Mouse (Mus musculus) lung, embryonic 15.5 days (tissue): Measurements from ENCODE around the gene Gas7. TPM values are rescaled to one million over a fixed set of nuclear protein-coding genes. Genes with fewer than 3 reads are reported as not detected.
A peak's percentile ranks its signal among the peaks of the same experiment; 100 is the strongest.

Source experiments
- ATAC-seq: fragments of 200-750 bp; cut with Nextera tagmentation; 2 replicates; pipeline ENCODE4 v1.8.0; 2017; ENCODE audit warnings: moderate number of reproducible peaks, borderline replicate concordance; ENCODE audit not compliant: low FRiP score, low TSS enrichment; ENCODE audit errors: extremely low read depth
- H3K27ac ChIP-seq: fragments of 300-500 bp; sonication (generic); 2 replicates; pipeline ENCODE4 v1.5.1; 2015; ENCODE audit warnings: moderate library complexity, mild to moderate bottlenecking, inconsistent platforms
- H3K27me3 ChIP-seq: fragments of 300-500 bp; sonication (generic); 2 replicates; pipeline ENCODE4 v1.6.1; 2015; ENCODE audit warnings: inconsistent platforms
- H3K36me3 ChIP-seq: fragments of 300-500 bp; sonication (generic); 2 replicates; pipeline ENCODE4 v1.6.1; 2015; ENCODE audit warnings: inconsistent platforms
- H3K4me1 ChIP-seq: fragments of 300-500 bp; sonication (generic); 2 replicates; pipeline ENCODE4 v1.6.1; 2015; ENCODE audit warnings: inconsistent platforms
- H3K4me2 ChIP-seq: fragments of 300-500 bp; sonication (generic); 2 replicates; pipeline ENCODE4 v1.6.1; 2015; ENCODE audit warnings: inconsistent platforms, mild to moderate bottlenecking, moderate library complexity
- H3K4me3 ChIP-seq: fragments of 300-500 bp; sonication (generic); 2 replicates; pipeline ENCODE4 v1.5.1; 2015; ENCODE audit warnings: mild to moderate bottlenecking, inconsistent platforms
- H3K9ac ChIP-seq: fragments of 300-500 bp; sonication (generic); 2 replicates; pipeline ENCODE4 v1.6.1; 2015; ENCODE audit warnings: inconsistent platforms
- H3K9me3 ChIP-seq: fragments of 300-500 bp; sonication (generic); 2 replicates; pipeline ENCODE4 v1.6.1; 2016; ENCODE audit warnings: inconsistent platforms
- WGBS: fragments of 180-500 bp; shearing (Covaris S2); methylation state at CpG from one replicate; pipeline ENCODE4 v1.1.7; 2015; 5-methylcytosine and 5-hydroxymethylcytosine counted together
- polyA plus RNA-seq: library from polyadenylated mRNA; unstranded; fragments of >200 nt; fragmentation: Nextera tagmentation; extraction: Ambion mirVana; gene quantifications from 2 replicates; pipeline ENCODE4 v1.2.1, GENCODE M21; 2015

The Gas7 gene
- polyA plus RNA-seq, 1 experiment from 2014 or later: 11.7 TPM

- Histone ChIP-seq H3K27ac (no peak overlapping the region), H3K27me3 (no peaks in the 10 kb centered on the region), H3K9me3 (no peaks in the 10 kb centered on the region), H3K4me2 (no peak overlapping the region), H3K4me1 (peaks cover 7% of the 10 kb centered on the region; the same call in 1 of the 2 replicates), H3K4me3 (no peak overlapping the region), H3K9ac (no peak overlapping the region), H3K36me3 (no peaks in the 10 kb centered on the region)
- ATAC-seq: no peak
- whole genome bisulfite sequencing: 80% methylated on average over 8 of the region's 8 CpGs
Measured at GRCm38 (mm10) chr11:67564003-67564637, 108.9 kb downstream of the Gas7 start.

- H3K4me1 ChIP-seq: no peaks in the 10 kb centered on the region; the same call in 1 of the 2 replicates
- 85% methylated on average over 4 of the region's 4 CpGs for WGBS
- no peak overlapping the region for H3K4me2 ChIP-seq
- ATAC-seq: no peak
- H3K4me3 ChIP-seq: no peak overlapping the region
- H3K9me3 ChIP-seq: no peaks in the 10 kb centered on the region
- no peak overlapping the region for H3K9ac ChIP-seq
- no peak overlapping the region for H3K27ac ChIP-seq
- H3K36me3 ChIP-seq: no peaks in the 10 kb centered on the region
- no peaks in the 10 kb centered on the region for H3K27me3 ChIP-seq
Measured at GRCm38 (mm10) chr11:67565512-67565911, 110.3 kb downstream of the Gas7 start.

GRCm38 (mm10) chr11:67566704-67567103 lies 111.5 kb downstream of the Gas7 start:
- 72% methylated on average over 5 of the region's 5 CpGs for WGBS
- Histone ChIP-seq H3K36me3 (no peaks in the 10 kb centered on the region), H3K4me2 (no peak overlapping the region), H3K27me3 (no peaks in the 10 kb centered on the region), H3K4me1 (no peaks in the 10 kb centered on the region; the same call in 1 of the 2 replicates), H3K4me3 (no peak overlapping the region), H3K9me3 (no peaks in the 10 kb centered on the region), H3K27ac (no peak overlapping the region), H3K9ac (no peak overlapping the region)
- no peak for ATAC-seq

GRCm38 (mm10) chr11:67567184-67567583 lies 111.9 kb downstream of the Gas7 start:
- Histone ChIP-seq H3K4me1 (no peaks in the 10 kb centered on the region; the same call in 1 of the 2 replicates), H3K27ac (no peak overlapping the region)
- no peak for ATAC-seq

GRCm38 (mm10) chr11:67567991-67568390 lies 112.8 kb downstream of the Gas7 start:
- WGBS: 87% methylated on average over 4 of the region's 4 CpGs
- Histone ChIP-seq H3K36me3 (no peaks in the 10 kb centered on the region), H3K4me3 (no peak overlapping the region), H3K9ac (no peak overlapping the region), H3K4me2 (no peak overlapping the region), H3K4me1 (no peaks in the 10 kb centered on the region; the same call in 1 of the 2 replicates), H3K27ac (no peak overlapping the region), H3K9me3 (no peaks in the 10 kb centered on the region), H3K27me3 (no peaks in the 10 kb centered on the region)
- ATAC-seq: no peak

More at GRCm38 (mm10) chr11:67567184-67567583, 111.9 kb downstream of the Gas7 start:
- no peaks in the 10 kb centered on the region for H3K36me3 ChIP-seq
- WGBS: 70% methylated on average over 5 of the region's 5 CpGs
- no peak overlapping the region for H3K9ac ChIP-seq
- no peak overlapping the region for H3K4me2 ChIP-seq
- H3K27me3 ChIP-seq: no peaks in the 10 kb centered on the region
- no peak overlapping the region for H3K4me3 ChIP-seq
- no peaks in the 10 kb centered on the region for H3K9me3 ChIP-seq

- Histone ChIP-seq H3K27me3 (no peaks in the 10 kb centered on the region), H3K4me3 (no peak overlapping the region), H3K4me2 (no peak overlapping the region), H3K36me3 (no peaks in the 10 kb centered on the region), H3K27ac (no peak overlapping the region), H3K4me1 (no peaks in the 10 kb centered on the region; the same call in 1 of the 2 replicates), H3K9me3 (no peaks in the 10 kb centered on the region), H3K9ac (no peak overlapping the region)
- 55% methylated on average over 5 of the region's 5 CpGs for WGBS
- ATAC-seq: no peak
Measured at GRCm38 (mm10) chr11:67568815-67569214, 113.6 kb downstream of the Gas7 start.

- Histone ChIP-seq H3K4me3 (no peak overlapping the region), H3K27me3 (no peaks in the 10 kb centered on the region), H3K9me3 (no peaks in the 10 kb centered on the region), H3K9ac (no peak overlapping the region), H3K27ac (no peak overlapping the region), H3K36me3 (no peaks in the 10 kb centered on the region), H3K4me1 (no peaks in the 10 kb centered on the region; the same call in 1 of the 2 replicates), H3K4me2 (no peak overlapping the region)
- no peak for ATAC-seq
- WGBS: 61% methylated on average over 8 of the region's 8 CpGs
Measured at GRCm38 (mm10) chr11:67570947-67571346, 115.7 kb downstream of the Gas7 start.

GRCm38 (mm10) chr11:67574344-67574743 lies 119.1 kb downstream of the Gas7 start:
- Histone ChIP-seq H3K27me3 (no peaks in the 10 kb centered on the region), H3K9me3 (no peaks in the 10 kb centered on the region), H3K4me1 (peaks cover 10% of the 10 kb centered on the region), H3K27ac (no peak overlapping the region), H3K9ac (no peak overlapping the region), H3K4me3 (no peak overlapping the region), H3K36me3 (no peaks in the 10 kb centered on the region), H3K4me2 (no peak overlapping the region)
- no peak for ATAC-seq
- 88% methylated on average over 5 of the region's 5 CpGs for WGBS

GRCm38 (mm10) chr11:67577472-67577871 lies 122.2 kb downstream of the Gas7 start:
- Histone ChIP-seq H3K27me3 (no peaks in the 10 kb centered on the region), H3K4me3 (no peak overlapping the region), H3K4me1 (peaks cover 26% of the 10 kb centered on the region), H3K9me3 (no peaks in the 10 kb centered on the region), H3K27ac (no peak overlapping the region), H3K4me2 (no peak overlapping the region), H3K36me3 (no peaks in the 10 kb centered on the region), H3K9ac (no peak overlapping the region)
- 57% methylated on average over 5 of the region's 5 CpGs for WGBS
- no peak for ATAC-seq

GRCm38 (mm10) chr11:67577994-67578393 lies 122.8 kb downstream of the Gas7 start:
- WGBS: 47% methylated on average over 4 of the region's 4 CpGs
- no peak overlapping the region for H3K27ac ChIP-seq
- H3K9ac ChIP-seq: no peak overlapping the region
- no peak overlapping the region for H3K4me3 ChIP-seq
- H3K36me3 ChIP-seq: no peaks in the 10 kb centered on the region
- no peaks in the 10 kb centered on the region for H3K27me3 ChIP-seq
- H3K4me2 ChIP-seq: no peak overlapping the region
- ATAC-seq: no peak
- H3K9me3 ChIP-seq: no peaks in the 10 kb centered on the region
- peaks cover 26% of the 10 kb centered on the region for H3K4me1 ChIP-seq

GRCm38 (mm10) chr11:67579136-67579535 lies 123.9 kb downstream of the Gas7 start:
- 55% methylated on average over 9 of the region's 9 CpGs for whole genome bisulfite sequencing
- Histone ChIP-seq H3K4me2 (no peak overlapping the region), H3K4me1 (peaks cover 26% of the 10 kb centered on the region), H3K36me3 (no peaks in the 10 kb centered on the region), H3K9me3 (no peaks in the 10 kb centered on the region), H3K27ac (no peak overlapping the region), H3K4me3 (no peak overlapping the region), H3K9ac (no peak overlapping the region), H3K27me3 (no peaks in the 10 kb centered on the region)
- no peak; the same call in 1 of the 2 replicates for ATAC-seq

GRCm38 (mm10) chr11:67581549-67581948 lies 126.3 kb downstream of the Gas7 start:
- Histone ChIP-seq H3K27me3 (no peaks in the 10 kb centered on the region), H3K36me3 (no peaks in the 10 kb centered on the region), H3K9me3 (no peaks in the 10 kb centered on the region), H3K9ac (no peak overlapping the region), H3K4me1 (peaks cover 30% of the 10 kb centered on the region), H3K27ac (no peak overlapping the region), H3K4me3 (no peak overlapping the region), H3K4me2 (peak overlapping the region; percentile 6; the same call in 1 of the 2 replicates)
- ATAC-seq: peak; percentile 39; the same call in 1 of the 2 replicates
- 36% methylated on average over 7 of the region's 7 CpGs for WGBS
